Mouse (Mus musculus) midbrain, embryonic 16.5 days (tissue): ENCODE measurements at regions not wholly inside any gene's neighbourhood (a gene's known extent, or its start where the extent isn't known, plus 50 kb on each side); places are given as distances from the start of the nearest gene placed in this dataset.
A peak's percentile ranks its signal among the peaks of the same experiment; 100 is the strongest.
"Not testable (repeated sequence)": the region's sequence is repeated elsewhere in the genome, so short reads cannot be mapped to it uniquely, and the experiment has no call there.

ENCODE experiments used
- ATAC-seq: fragments of 200-750 bp; cut with Nextera tagmentation; 2 replicates; pipeline ENCODE4 v1.8.0; 2017; ENCODE audit warnings: moderate TSS enrichment
- H3K27ac ChIP-seq: fragments of 300-500 bp; sonication (generic); 2 replicates; pipeline ENCODE4 v1.5.1; 2014; ENCODE audit warnings: mild to moderate bottlenecking, low read length, mixed read lengths
- H3K27me3 ChIP-seq: fragments of 300-500 bp; sonication (generic); 2 replicates; pipeline ENCODE4 v1.6.1; 2014; ENCODE audit warnings: low read depth, low read length, mixed read lengths; ENCODE audit not compliant: control insufficient read depth, insufficient read depth
- H3K36me3 ChIP-seq: fragments of 300-500 bp; sonication (generic); 2 replicates; pipeline ENCODE4 v1.6.1; 2014; ENCODE audit warnings: mild to moderate bottlenecking, low read length, moderate library complexity, mixed read lengths; ENCODE audit not compliant: control insufficient read depth, insufficient read depth
- H3K4me1 ChIP-seq: fragments of 300-500 bp; sonication (generic); 2 replicates; pipeline ENCODE4 v1.6.1; 2014; ENCODE audit warnings: mild to moderate bottlenecking, low read length, mixed read lengths; ENCODE audit not compliant: control insufficient read depth, insufficient read depth
- H3K4me2 ChIP-seq: fragments of 300-500 bp; sonication (generic); 2 replicates; pipeline ENCODE4 v1.6.1; 2014; ENCODE audit warnings: mild to moderate bottlenecking, low read length, mixed read lengths
- H3K4me3 ChIP-seq: fragments of 300-500 bp; sonication (generic); 2 replicates; pipeline ENCODE4 v1.5.1; 2014; ENCODE audit warnings: low read depth, mild to moderate bottlenecking, low read length, moderate library complexity, mixed read lengths
- H3K9ac ChIP-seq: fragments of 300-500 bp; sonication (generic); 2 replicates; pipeline ENCODE4 v1.6.1; 2014; ENCODE audit warnings: low read depth, low read length, mixed read lengths
- H3K9me3 ChIP-seq: fragments of 300-500 bp; sonication (generic); replicated peaks from 2 replicates; pipeline ENCODE4 v1.6.1; 2014; ENCODE audit warnings: mild to moderate bottlenecking, low read length, mixed read lengths; ENCODE audit not compliant: control insufficient read depth, poor library complexity, severe bottlenecking
- WGBS: fragments of 180-500 bp; shearing (Covaris S2); extraction: QIAGEN DNeasy Blood & Tissue Kit; methylation state at CpG from one replicate; pipeline ENCODE4 v1.1.7; 2014; 5-methylcytosine and 5-hydroxymethylcytosine counted together

DNA sequence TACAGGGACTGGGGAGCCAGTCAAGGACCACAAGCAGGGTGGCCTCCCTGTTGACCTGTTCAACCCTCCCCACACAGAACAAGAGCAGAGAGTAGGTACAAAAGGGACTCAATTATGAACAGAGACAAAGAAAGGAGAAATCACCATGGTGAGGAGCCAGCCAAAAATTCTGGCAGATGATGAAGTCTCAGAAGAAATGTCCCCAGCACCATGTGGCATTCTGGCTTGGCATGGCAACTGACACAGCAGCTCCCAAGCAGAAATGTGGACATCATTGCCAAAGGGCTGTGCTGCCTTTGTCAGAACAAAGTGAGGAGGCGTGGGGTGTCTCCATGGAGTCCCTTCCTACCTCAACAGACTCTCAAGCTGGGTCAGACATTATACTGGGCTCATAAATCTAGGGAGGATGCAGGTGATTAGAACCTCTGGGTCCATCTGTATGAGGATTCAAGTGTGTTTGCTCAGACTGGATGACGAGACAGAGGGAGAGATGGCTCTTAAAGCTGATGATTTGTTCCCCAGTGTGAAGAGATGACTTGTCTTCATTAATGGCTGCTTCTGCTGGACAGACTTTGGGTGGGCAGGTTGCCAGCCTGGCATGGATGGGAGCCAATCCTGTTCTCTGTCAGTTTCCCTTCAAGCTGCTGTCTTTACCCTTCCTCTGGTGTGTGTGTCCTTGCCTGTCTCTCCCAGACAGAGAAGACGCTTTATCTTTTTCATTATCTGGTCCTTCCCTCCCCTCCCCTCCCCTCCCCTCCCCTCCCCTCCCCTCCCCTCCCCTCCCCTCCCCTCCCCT is 120.5 kb upstream of the Fhl2 start:
- Histone ChIP-seq H3K36me3 (no peaks in the 10 kb centered on the region), H3K27ac (peak overlapping the region; percentile 49), H3K27me3 (no peaks in the 10 kb centered on the region), H3K9me3 (no peaks in the 10 kb centered on the region), H3K4me3 (no peak overlapping the region), H3K4me2 (no peak overlapping the region), H3K9ac (no peak overlapping the region), H3K4me1 (peaks cover 4% of the 10 kb centered on the region; the same call in 1 of the 2 replicates)
- peak; percentile 56; the same call in 1 of the 2 replicates for ATAC-seq
- 59% methylated on average over 3 of the region's 3 CpGs for WGBS

DNA sequence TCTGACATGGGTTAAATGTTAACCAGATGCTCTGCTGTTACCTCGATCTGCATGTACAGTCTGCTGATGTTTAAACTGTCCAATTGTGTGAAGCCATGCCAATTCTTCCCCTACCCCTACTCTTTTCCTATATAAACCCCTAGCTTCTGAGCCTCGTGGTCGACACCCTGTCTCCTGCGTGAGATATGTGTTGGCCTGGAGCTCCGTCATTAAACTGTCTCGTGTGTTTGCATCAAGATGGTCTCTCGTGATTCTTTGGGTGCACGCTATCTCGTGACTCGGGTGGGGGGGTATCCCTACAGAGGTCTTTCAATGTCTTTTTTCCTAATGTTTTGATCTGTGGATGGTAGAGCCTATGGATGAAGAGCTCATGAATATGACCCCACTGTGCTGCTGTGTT is 110.9 kb upstream of the Nck2 start:
- H3K27ac ChIP-seq, H3K4me3 ChIP-seq, H3K36me3 ChIP-seq, H3K4me2 ChIP-seq, H3K27me3 ChIP-seq, H3K9me3 ChIP-seq, H3K4me1 ChIP-seq, H3K9ac ChIP-seq, ATAC-seq: not testable (repeated sequence)
- WGBS: 96% methylated on average over 10 of the region's 10 CpGs

- Histone ChIP-seq H3K27ac (no peak overlapping the region), H3K9me3 (peaks cover 2% of the 10 kb centered on the region; the same call in 1 of the 2 replicates), H3K4me3 (no peak overlapping the region), H3K9ac (no peak overlapping the region), H3K4me2 (no peak overlapping the region), H3K36me3 (no peaks in the 10 kb centered on the region), H3K27me3 (no peaks in the 10 kb centered on the region), H3K4me1 (no peaks in the 10 kb centered on the region)
- WGBS: 95% methylated on average over 3 of the region's 3 CpGs
- ATAC-seq: no peak
Observed at GRCm38 (mm10) chr1:43337168-43337784, 107.1 kb upstream of the Nck2 start.

- no peak for ATAC-seq
- Histone ChIP-seq H3K4me1 (no peaks in the 10 kb centered on the region), H3K27ac (no peak overlapping the region), H3K9me3 (no peaks in the 10 kb centered on the region; the same call in 1 of the 2 replicates), H3K4me2 (no peak overlapping the region), H3K9ac (no peak overlapping the region), H3K4me3 (no peak overlapping the region), H3K27me3 (no peaks in the 10 kb centered on the region), H3K36me3 (no peaks in the 10 kb centered on the region)
- WGBS: 73% methylated on average over 6 of the region's 6 CpGs
Observed at GRCm38 (mm10) chr1:43338096-43338915, 106.1 kb upstream of the Nck2 start.

- Histone ChIP-seq H3K4me3 (no peak overlapping the region), H3K9me3 (no peaks in the 10 kb centered on the region), H3K9ac (no peak overlapping the region), H3K4me1 (no peaks in the 10 kb centered on the region), H3K4me2 (no peak overlapping the region), H3K27me3 (no peaks in the 10 kb centered on the region), H3K27ac (no peak overlapping the region), H3K36me3 (no peaks in the 10 kb centered on the region)
- WGBS: 89% methylated on average over 2 of the region's 2 CpGs
- no peak for ATAC-seq
Observed at GRCm38 (mm10) chr1:43342848-43343247, 101.5 kb upstream of the Nck2 start.

GRCm38 (mm10) chr1:43343410-43343809 is 101.0 kb upstream of the Nck2 start:
- Histone ChIP-seq H3K4me3 (no peak overlapping the region), H3K9me3 (no peaks in the 10 kb centered on the region), H3K9ac (no peak overlapping the region), H3K27ac (no peak overlapping the region), H3K36me3 (no peaks in the 10 kb centered on the region), H3K4me2 (no peak overlapping the region), H3K27me3 (no peaks in the 10 kb centered on the region), H3K4me1 (no peaks in the 10 kb centered on the region)
- WGBS: 91% methylated on average over 2 of the region's 2 CpGs
- no peak for ATAC-seq

- no peak for ATAC-seq
- Histone ChIP-seq H3K9ac (no peak overlapping the region), H3K36me3 (no peaks in the 10 kb centered on the region), H3K27ac (no peak overlapping the region), H3K9me3 (no peaks in the 10 kb centered on the region), H3K4me1 (no peaks in the 10 kb centered on the region), H3K27me3 (no peaks in the 10 kb centered on the region), H3K4me2 (no peak overlapping the region), H3K4me3 (no peak overlapping the region)
- 85% methylated on average over 5 of the region's 5 CpGs for WGBS
Observed at GRCm38 (mm10) chr1:43344001-43344400, 100.4 kb upstream of the Nck2 start.

GRCm38 (mm10) chr1:43347152-43347551 is 97.2 kb upstream of the Nck2 start:
- H3K9ac ChIP-seq: no peak overlapping the region
- H3K9me3 ChIP-seq: no peaks in the 10 kb centered on the region
- no peaks in the 10 kb centered on the region for H3K36me3 ChIP-seq
- peaks cover 5% of the 10 kb centered on the region for H3K4me1 ChIP-seq
- no peak overlapping the region for H3K4me3 ChIP-seq
- no peak overlapping the region for H3K27ac ChIP-seq
- ATAC-seq: no peak
- 76% methylated on average over 4 of the region's 4 CpGs for WGBS
- H3K4me2 ChIP-seq: no peak overlapping the region
- no peaks in the 10 kb centered on the region for H3K27me3 ChIP-seq

DNA sequence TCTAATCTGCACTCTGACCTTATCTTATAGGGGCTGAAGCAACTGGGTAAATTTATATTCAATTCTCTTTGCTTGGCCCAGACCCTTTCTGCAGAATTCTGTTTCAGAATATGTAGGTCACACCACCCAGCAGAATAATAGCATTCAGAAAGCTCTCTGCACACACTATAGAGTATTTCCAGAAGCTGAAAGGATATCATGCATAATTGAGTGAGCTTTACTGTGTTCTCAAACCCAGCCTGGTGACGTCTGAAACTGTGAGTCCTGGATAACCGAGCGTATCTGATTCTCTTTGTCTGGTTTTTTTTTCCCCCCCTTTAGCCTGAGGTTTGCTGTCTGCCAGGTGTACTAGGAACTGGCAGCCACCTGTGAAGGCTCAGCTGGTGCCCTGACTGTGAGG is 94.4 kb upstream of the Nck2 start:
- Histone ChIP-seq H3K4me1 (peaks cover 5% of the 10 kb centered on the region), H3K27me3 (no peaks in the 10 kb centered on the region), H3K27ac (no peak overlapping the region), H3K4me3 (no peak overlapping the region), H3K9me3 (no peaks in the 10 kb centered on the region), H3K9ac (no peak overlapping the region), H3K36me3 (no peaks in the 10 kb centered on the region), H3K4me2 (no peak overlapping the region)
- 39% methylated on average over 3 of the region's 3 CpGs for WGBS
- peak; percentile 77 for ATAC-seq
